Mouse (Mus musculus) MEL (cell line): ENCODE results near the gene Hoxd11. TPM values are rescaled to one million over a fixed set of nuclear protein-coding genes. Genes with fewer than 3 reads are reported as not detected.

ENCODE experiments used
- DNase-seq: peaks from one replicate; pipeline ENCODE4 v3.0.0; 2011; ENCODE audit warnings: low read depth, low spot score
- H3K27ac ChIP-seq: 2 replicates; pipeline ENCODE4 v1.5.1; 2012; ENCODE audit warnings: low read depth, mild to moderate bottlenecking, control low read depth, low read length, moderate library complexity; ENCODE audit not compliant: control insufficient read depth
- H3K27me3 ChIP-seq, 2 experiments: fragments of 150-350 bp in 1 of 2; sonication (generic) in 1 of 2; 2 replicates each; pipeline ENCODE4 v1.6.1; 2012; ENCODE audit warnings: low read length in 2 of 2, mild to moderate bottlenecking in 2 of 2, improper control_type of control experiment in 1 of 2, moderate library complexity in 1 of 2; ENCODE audit not compliant: insufficient read depth in 2 of 2, control insufficient read depth in 1 of 2
- H3K36me3 ChIP-seq, 2 experiments: 2 replicates each; pipeline ENCODE4 v1.6.1; 2012 to 2014; ENCODE audit warnings: low read length in 2 of 2, improper control_type of control experiment in 1 of 2, inconsistent platforms in 1 of 2, mild to moderate bottlenecking in 1 of 2; ENCODE audit not compliant: insufficient read depth in 2 of 2, control insufficient read depth in 1 of 2
- H3K4me1 ChIP-seq, 2 experiments: fragments of 150-350 bp in 1 of 2; sonication (generic) in 1 of 2; 2 replicates each; pipeline ENCODE4 v1.6.1; 2012; ENCODE audit warnings: low read length in 2 of 2, improper control_type of control experiment in 1 of 2, mild to moderate bottlenecking in 1 of 2; ENCODE audit not compliant: insufficient read depth in 2 of 2, control insufficient read depth in 1 of 2
- H3K4me3 ChIP-seq, 2 experiments: fragments of 150-350 bp in 1 of 2; sonication (generic) in 1 of 2; 2 replicates each; pipeline ENCODE4 v1.5.1; 2012; ENCODE audit warnings: low read depth in 2 of 2, low read length in 2 of 2, mild to moderate bottlenecking in 2 of 2, moderate library complexity in 2 of 2, control low read depth in 1 of 2, improper control_type of control experiment in 1 of 2; ENCODE audit not compliant: control insufficient read depth in 1 of 2, insufficient read depth in 1 of 2
- H3K79me2 ChIP-seq: 2 replicates; pipeline ENCODE4 v1.6.1; 2012; ENCODE audit warnings: mild to moderate bottlenecking, low read length, moderate library complexity; ENCODE audit not compliant: control insufficient read depth, poor library complexity, insufficient read depth
- H3K9ac ChIP-seq: 2 replicates; pipeline ENCODE4 v1.6.1; 2012; ENCODE audit warnings: low read depth, mild to moderate bottlenecking, control low read depth, low read length, moderate library complexity; ENCODE audit not compliant: control insufficient read depth, poor library complexity, severe bottlenecking
- H3K9me3 ChIP-seq: fragments of 150-350 bp; sonication (generic); replicated peaks from 2 replicates; pipeline ENCODE4 v1.6.1; 2012; ENCODE audit warnings: mild to moderate bottlenecking, low read length, improper control_type of control experiment, moderate library complexity; ENCODE audit not compliant: insufficient read depth
- CHD1 ChIP-seq: IDR thresholded peaks from 2 replicates; pipeline ENCODE4 v1.6.1; 2012; ENCODE audit warnings: low read depth, mild to moderate bottlenecking, inconsistent platforms, low read length, improper control_type of control experiment
- CHD2 ChIP-seq: IDR thresholded peaks from 2 replicates; pipeline ENCODE4 v1.6.1; 2011; ENCODE audit warnings: low read length, improper control_type of control experiment
- CTCF ChIP-seq, 3 experiments: IDR thresholded peaks in 2 of 3; conservative IDR thresholded peaks in 1 of 3; 2 replicates each; pipeline ENCODE4 v1.5.1; 2011 to 2012; ENCODE audit warnings: low read length in 3 of 3, low read depth in 2 of 3, mild to moderate bottlenecking in 2 of 3, improper control_type of control experiment in 1 of 3, inconsistent platforms in 1 of 3, mixed read lengths in 1 of 3, moderate library complexity in 1 of 3; ENCODE audit not compliant: control insufficient read depth in 1 of 3, insufficient read depth in 1 of 3, poor library complexity in 1 of 3, severe bottlenecking in 1 of 3
- E2F4 ChIP-seq: IDR thresholded peaks from 2 replicates; pipeline ENCODE4 v1.6.1; 2011; ENCODE audit warnings: low read depth, low read length, improper control_type of control experiment, borderline replicate concordance
- ELF1 ChIP-seq: IDR thresholded peaks from 2 replicates; pipeline ENCODE4 v1.6.1; 2014; ENCODE audit warnings: low read depth, mild to moderate bottlenecking, inconsistent platforms, low read length, improper control_type of control experiment, moderate library complexity
- GABPA ChIP-seq: IDR thresholded peaks from 2 replicates; pipeline ENCODE4 v1.6.1; 2012; ENCODE audit warnings: low read depth, mild to moderate bottlenecking, inconsistent platforms, low read length, improper control_type of control experiment, moderate library complexity
- GATA1 ChIP-seq: IDR thresholded peaks from 2 replicates; pipeline ENCODE4 v1.6.1; 2011; ENCODE audit warnings: low read depth, low read length, improper control_type of control experiment
- HCFC1 ChIP-seq: IDR thresholded peaks from 2 replicates; pipeline ENCODE4 v1.6.1; 2012; ENCODE audit warnings: low read depth, mild to moderate bottlenecking, inconsistent platforms, low read length, improper control_type of control experiment, moderate library complexity
- JUND ChIP-seq: IDR thresholded peaks from 2 replicates; pipeline ENCODE4 v1.6.1; 2011; ENCODE audit warnings: low read depth, mild to moderate bottlenecking, improper control_type of control experiment, low read length
- KAT2A ChIP-seq: conservative IDR thresholded peaks from 2 replicates; pipeline ENCODE4 v1.6.1; 2012; ENCODE audit warnings: low read depth, low read length, improper control_type of control experiment, inconsistent platforms
- MAFK ChIP-seq: IDR thresholded peaks from 2 replicates; pipeline ENCODE4 v1.6.1; 2011; ENCODE audit warnings: low read depth, mild to moderate bottlenecking, low read length, improper control_type of control experiment, borderline replicate concordance
- MAZ ChIP-seq: IDR thresholded peaks from 2 replicates; pipeline ENCODE4 v1.6.1; 2012; ENCODE audit warnings: low read depth, mild to moderate bottlenecking, inconsistent platforms, low read length, improper control_type of control experiment
- MEF2A ChIP-seq: IDR thresholded peaks from 2 replicates; pipeline ENCODE4 v1.6.1; 2014; ENCODE audit warnings: low read depth, mild to moderate bottlenecking, inconsistent platforms, low read length, improper control_type of control experiment; ENCODE audit not compliant: poor library complexity, insufficient replicate concordance, severe bottlenecking; ENCODE audit errors: extremely low read depth
- MYB ChIP-seq: IDR thresholded peaks from 2 replicates; pipeline ENCODE4 v1.6.1; 2011; ENCODE audit warnings: mild to moderate bottlenecking, low read depth, low read length, improper control_type of control experiment
- NRF1 ChIP-seq: IDR thresholded peaks from 2 replicates; pipeline ENCODE4 v1.6.1; 2014; ENCODE audit warnings: low read depth, mild to moderate bottlenecking, inconsistent platforms, low read length, improper control_type of control experiment, moderate library complexity; ENCODE audit not compliant: poor library complexity, insufficient read depth, severe bottlenecking
- SIN3A ChIP-seq: IDR thresholded peaks from 2 replicates; pipeline ENCODE4 v1.6.1; 2012; ENCODE audit warnings: low read length, improper control_type of control experiment, inconsistent platforms
- SMC3 ChIP-seq: IDR thresholded peaks from 2 replicates; pipeline ENCODE4 v1.6.1; 2011; ENCODE audit warnings: low read depth, low read length, improper control_type of control experiment
- TCF12 ChIP-seq: IDR thresholded peaks from 2 replicates; pipeline ENCODE4 v1.6.1; 2014; ENCODE audit warnings: low read depth, mild to moderate bottlenecking, inconsistent platforms, low read length, improper control_type of control experiment, moderate library complexity
- UBTF ChIP-seq: IDR thresholded peaks from 2 replicates; pipeline ENCODE4 v1.6.1; 2012; ENCODE audit warnings: low read depth, mild to moderate bottlenecking, inconsistent platforms, low read length, improper control_type of control experiment, moderate library complexity, borderline replicate concordance; ENCODE audit not compliant: insufficient read depth
- ZC3H11A ChIP-seq: IDR thresholded peaks from 2 replicates; pipeline ENCODE4 v1.6.1; 2012; ENCODE audit warnings: low read depth, mild to moderate bottlenecking, inconsistent platforms, low read length, improper control_type of control experiment
- ZKSCAN1 ChIP-seq: IDR thresholded peaks from 2 replicates; pipeline ENCODE4 v1.6.1; 2012; ENCODE audit warnings: low read depth, mild to moderate bottlenecking, inconsistent platforms, low read length, improper control_type of control experiment, moderate library complexity
- ZMIZ1 ChIP-seq: IDR thresholded peaks from 2 replicates; pipeline ENCODE4 v1.6.1; 2012; ENCODE audit warnings: low read depth, mild to moderate bottlenecking, inconsistent platforms, low read length, improper control_type of control experiment, moderate library complexity
- ZNF384 ChIP-seq: IDR thresholded peaks from 2 replicates; pipeline ENCODE4 v1.6.1; 2012; ENCODE audit warnings: low read depth, mild to moderate bottlenecking, inconsistent platforms, low read length, improper control_type of control experiment
- polyA plus RNA-seq, 2 experiments: library from polyadenylated mRNA; stranded (reverse) in 1 of 2; unstranded in 1 of 2; fragments of >175 nt in 1 of 2; fragments of >200 nt in 1 of 2; gene quantifications; 2 replicates each; pipeline versions ENCODE4 v1.2.1 to v1.2.4; 2012; ENCODE audit warnings: low replicate concordance in 2 of 2, low read depth in 1 of 2; ENCODE audit not compliant: insufficient read length in 2 of 2, insufficient read depth in 1 of 2, missing spikeins in 1 of 2
- total RNA-seq: library from RNA; depleted of rRNA; stranded (reverse); fragments of 300-350 nt; gene quantifications from 2 replicates; pipeline ENCODE4 v1.2.3, GENCODE M21; 2012

Gene Hoxd11
- total and polyA plus RNA-seq, 3 experiments = not detected

- Histone ChIP-seq H3K4me1 (no peaks in the 10 kb centered on the region), H3K79me2 (no peaks in the 10 kb centered on the region)
- DNase-seq = no peak
Measured at GRCm38 (mm10) chr2:74733317-74733661, 53.9 kb downstream of the Hoxd11 start.

GRCm38 (mm10) chr2:74733765-74734164, 54.4 kb downstream of the Hoxd11 start:
- Histone ChIP-seq H3K27me3 (peaks cover 0 to 2% of the 10 kb centered on the region in 2 experiments; a peak in 2 of 4 replicates), H3K4me1 (no peaks in the 10 kb centered on the region), H3K4me3 (no peak overlapping the region), H3K27ac (no peak overlapping the region), H3K36me3 (no peaks in the 10 kb centered on the region), H3K9me3 (no peaks in the 10 kb centered on the region), H3K9ac (no peak overlapping the region), H3K79me2 (no peaks in the 10 kb centered on the region)
- DNase-seq = no peak
- no peak for TF ChIP-seq ZNF384
- no peak for TF ChIP-seq CHD2
- no peak for TF ChIP-seq ZMIZ1
- no peak for TF ChIP-seq GATA1
- no peak for TF ChIP-seq MYB

More at GRCm38 (mm10) chr2:74733317-74733661, 53.9 kb downstream of the Hoxd11 start:
- Histone ChIP-seq H3K9ac (no peak overlapping the region), H3K9me3 (no peaks in the 10 kb centered on the region), H3K36me3 (no peaks in the 10 kb centered on the region), H3K27ac (no peak overlapping the region), H3K27me3 (peaks cover 0 to 2% of the 10 kb centered on the region in 2 experiments; a peak in 2 of 4 replicates), H3K4me3 (no peak overlapping the region)
- TF ChIP-seq SMC3 = no peak
- no peak for TF ChIP-seq ZKSCAN1
- no peak for TF ChIP-seq GATA1
- TF ChIP-seq MAZ = no peak
- TF ChIP-seq TCF12 = no peak
- no peak for TF ChIP-seq ZC3H11A
- TF ChIP-seq UBTF = no peak
- TF ChIP-seq E2F4 = no peak
- no peak for TF ChIP-seq HCFC1
- no peak for TF ChIP-seq ELF1
- TF ChIP-seq GABPA = no peak
- TF ChIP-seq KAT2A = no peak
- TF ChIP-seq CHD1 = no peak
- TF ChIP-seq CTCF (IDR thresholded peaks at IDR 0.05 in 2 of 3, conservative IDR thresholded peaks at IDR 0.05 in 1 of 3; ENCODE audit: control insufficient read depth in 1 of 3, insufficient read depth in 1 of 3, low read depth in 2 of 3, low read length in 3 of 3, poor library complexity in 1 of 3, severe bottlenecking in 1 of 3) = no peak
- no peak for TF ChIP-seq SIN3A
- TF ChIP-seq JUND = no peak
- TF ChIP-seq MAFK = no peak
- TF ChIP-seq NRF1 = no peak
- no peak for TF ChIP-seq MEF2A
